Mouse (Mus musculus): Measurements from ENCODE around the gene Tbc1d1.

Gene Tbc1d1

DNA sequence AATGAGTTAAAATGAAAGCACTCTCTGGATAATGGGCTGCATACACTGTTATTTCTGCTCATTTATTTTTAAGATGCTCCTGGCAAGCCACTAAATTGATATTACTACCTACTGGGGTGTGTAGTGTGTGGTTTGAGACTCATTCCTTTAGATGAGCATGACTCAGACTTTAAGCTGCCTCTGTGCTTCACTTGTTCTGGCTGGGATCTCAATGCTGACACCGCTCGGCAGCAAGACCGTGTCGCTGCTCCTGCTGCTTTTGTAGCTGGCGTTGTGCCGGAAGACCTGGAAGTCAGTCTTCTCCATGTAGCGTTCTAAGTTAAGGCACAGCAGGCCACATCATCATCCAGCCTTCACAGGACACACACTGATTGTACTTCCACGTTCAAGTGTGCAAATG lies 124.1 kb downstream of the Tbc1d1 start:
- DNase-seq = peak; percentile 53

DNA sequence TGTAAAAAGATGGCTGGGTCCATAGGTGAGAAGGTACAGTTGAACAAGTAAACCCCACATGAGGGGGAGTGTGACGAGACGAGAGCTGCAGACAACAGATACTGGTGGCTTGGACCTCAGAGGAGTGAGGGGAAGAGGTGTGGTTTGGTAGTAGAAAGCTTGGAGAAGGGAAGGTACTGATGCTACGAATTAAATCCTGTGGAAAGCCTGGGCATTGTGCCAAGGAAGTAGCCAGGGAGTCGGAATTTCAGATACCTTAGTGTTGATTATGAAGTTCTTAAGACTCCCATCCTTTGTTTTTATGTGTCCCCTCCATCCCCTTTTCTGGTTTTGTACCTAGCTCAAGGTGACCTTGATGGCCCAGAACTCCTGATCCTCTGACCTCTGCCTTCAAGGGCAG lies 124.5 kb downstream of the Tbc1d1 start:
- no peak for DNase-seq

DNA sequence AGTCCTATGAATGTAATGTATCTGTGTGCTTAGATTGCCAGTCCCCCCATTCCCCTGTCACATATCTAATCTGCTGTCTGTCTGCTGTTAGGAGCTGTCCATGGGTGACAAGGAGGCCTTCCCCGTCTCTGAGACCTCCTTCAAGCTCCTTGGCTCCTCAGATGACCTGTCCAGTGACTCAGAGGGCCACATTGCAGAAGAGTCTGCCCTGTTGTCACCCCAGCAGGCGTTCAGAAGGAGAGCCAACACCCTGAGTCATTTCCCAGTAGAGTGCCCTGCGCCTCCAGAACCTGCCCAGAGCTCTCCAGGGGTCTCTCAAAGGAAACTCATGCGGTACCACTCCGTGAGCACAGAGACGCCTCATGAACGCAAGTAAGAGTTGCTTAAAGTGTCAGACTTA lies 125.6 kb downstream of the Tbc1d1 start:
- no peak for DNase-seq

DNA sequence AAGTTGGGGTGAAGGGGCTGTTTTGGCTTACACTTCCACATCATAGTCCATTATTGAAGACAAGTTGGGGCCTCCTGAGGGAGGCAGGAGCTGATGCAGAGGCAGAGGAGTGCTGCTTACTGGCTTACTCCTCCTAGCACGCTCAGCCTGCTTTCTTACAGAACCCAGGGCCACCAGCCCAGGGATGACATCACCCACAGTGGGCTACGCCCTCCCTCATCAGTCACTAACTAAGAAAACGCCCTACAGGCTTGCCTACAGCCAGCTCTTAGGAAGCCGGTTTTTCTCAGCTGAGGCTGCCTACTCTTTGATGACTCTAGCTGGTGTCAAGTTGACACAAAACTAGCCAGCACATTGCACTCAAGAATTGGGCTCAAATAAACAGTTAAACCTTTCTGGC lies 126.5 kb downstream of the Tbc1d1 start:
- no peak for DNase-seq

DNA sequence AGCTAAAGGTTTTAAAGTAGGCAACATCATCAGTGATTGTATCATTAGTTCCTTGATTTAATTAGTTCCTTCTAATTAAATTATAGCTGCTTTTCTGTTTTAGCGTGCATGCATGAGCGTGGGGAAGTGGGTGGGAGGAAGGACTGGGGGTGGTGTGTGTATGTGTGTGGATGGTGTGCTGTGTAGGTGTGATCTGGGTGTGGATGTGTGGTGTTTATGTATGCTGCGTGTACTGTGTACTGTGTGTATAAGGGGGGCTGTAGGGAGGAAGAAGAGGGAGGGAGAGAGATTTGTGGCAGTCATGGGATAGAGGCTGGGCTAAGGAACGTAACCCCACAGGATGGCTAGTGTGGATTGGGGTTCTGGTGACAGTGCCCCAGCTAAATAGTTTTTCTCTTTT lies 129.2 kb downstream of the Tbc1d1 start:
- no peak for DNase-seq

DNA sequence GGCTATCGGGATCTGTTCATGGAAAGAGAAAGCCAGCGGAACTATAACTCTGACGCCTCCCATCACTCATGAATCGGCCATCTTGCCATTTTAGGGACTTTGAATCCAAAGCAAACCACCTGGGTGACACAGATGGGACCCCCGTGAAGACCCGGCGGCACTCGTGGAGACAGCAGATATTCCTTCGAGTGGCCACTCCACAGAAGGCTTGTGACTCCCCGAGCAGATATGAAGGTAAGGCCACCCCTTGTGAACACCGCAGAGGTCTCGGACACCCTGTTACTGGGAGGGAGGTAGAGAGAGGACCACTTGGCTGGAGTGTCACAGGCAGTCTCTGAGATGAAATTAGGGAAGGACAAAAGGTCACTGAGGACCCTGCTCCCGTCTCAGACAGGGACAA lies 129.7 kb downstream of the Tbc1d1 start:
- no peak for DNase-seq

DNA sequence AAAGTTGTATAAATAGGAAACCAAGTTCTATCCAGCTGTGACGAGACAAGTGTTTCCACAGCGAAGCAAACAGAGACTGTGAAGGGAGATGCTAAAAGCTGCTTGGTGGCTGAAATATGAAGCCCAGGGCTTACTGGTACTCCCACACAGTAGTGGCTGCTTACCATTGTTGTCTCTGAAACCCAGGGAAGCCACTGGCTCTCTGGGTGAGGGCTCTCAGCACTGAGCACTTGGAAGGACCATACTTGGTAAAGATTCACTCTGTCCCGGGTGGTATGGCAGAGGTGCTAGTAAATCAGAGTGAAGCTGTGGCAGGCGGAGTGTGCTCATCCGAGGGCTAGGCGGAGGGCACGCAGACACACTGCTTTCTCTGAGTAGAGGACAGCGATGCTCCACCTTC lies 131.2 kb downstream of the Tbc1d1 start:
- no peak for DNase-seq

DNA sequence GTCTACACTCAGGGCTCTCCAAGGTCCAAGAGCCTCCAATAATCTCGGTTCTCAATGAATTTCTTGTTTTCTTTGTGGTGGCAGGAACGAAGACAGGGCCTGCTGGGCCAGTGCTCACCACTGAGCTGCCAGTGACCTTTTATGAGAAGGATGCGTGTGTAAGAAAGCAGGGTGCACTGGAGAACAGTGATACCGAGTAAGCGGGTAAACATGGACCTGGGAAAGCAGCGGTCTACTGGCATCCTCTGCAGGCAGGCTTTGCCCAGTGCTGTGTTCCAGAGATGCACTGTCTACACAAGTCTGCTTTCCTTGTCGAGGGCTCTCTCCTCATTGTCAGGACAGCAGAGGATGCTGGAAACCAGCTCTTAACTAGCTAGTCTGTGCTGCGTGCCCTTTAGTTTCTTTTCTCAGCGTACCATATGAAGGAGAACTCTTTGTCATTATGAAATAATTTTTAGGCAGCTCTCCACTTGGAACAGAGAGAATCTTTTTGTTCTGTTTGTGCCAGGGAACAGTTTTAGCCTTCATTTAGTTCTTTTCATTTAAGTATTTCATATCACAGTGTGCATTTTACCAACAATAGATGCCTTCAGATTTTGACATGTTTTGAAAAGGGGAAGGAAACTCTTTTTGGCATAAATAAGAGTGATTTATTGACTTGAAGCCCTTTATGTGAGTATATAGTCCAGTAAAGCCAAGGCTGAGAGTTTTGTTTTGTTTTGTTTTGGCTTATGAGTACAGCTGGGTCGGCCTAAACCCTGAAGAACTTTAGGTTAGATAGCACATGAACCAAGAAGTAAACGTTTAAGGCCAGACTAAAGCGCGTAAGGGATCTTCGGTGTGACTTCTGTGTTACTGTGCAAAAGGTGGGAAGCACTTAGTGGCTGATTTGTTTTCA lies 132.2 kb downstream of the Tbc1d1 start:
- no peak for DNase-seq

DNA sequence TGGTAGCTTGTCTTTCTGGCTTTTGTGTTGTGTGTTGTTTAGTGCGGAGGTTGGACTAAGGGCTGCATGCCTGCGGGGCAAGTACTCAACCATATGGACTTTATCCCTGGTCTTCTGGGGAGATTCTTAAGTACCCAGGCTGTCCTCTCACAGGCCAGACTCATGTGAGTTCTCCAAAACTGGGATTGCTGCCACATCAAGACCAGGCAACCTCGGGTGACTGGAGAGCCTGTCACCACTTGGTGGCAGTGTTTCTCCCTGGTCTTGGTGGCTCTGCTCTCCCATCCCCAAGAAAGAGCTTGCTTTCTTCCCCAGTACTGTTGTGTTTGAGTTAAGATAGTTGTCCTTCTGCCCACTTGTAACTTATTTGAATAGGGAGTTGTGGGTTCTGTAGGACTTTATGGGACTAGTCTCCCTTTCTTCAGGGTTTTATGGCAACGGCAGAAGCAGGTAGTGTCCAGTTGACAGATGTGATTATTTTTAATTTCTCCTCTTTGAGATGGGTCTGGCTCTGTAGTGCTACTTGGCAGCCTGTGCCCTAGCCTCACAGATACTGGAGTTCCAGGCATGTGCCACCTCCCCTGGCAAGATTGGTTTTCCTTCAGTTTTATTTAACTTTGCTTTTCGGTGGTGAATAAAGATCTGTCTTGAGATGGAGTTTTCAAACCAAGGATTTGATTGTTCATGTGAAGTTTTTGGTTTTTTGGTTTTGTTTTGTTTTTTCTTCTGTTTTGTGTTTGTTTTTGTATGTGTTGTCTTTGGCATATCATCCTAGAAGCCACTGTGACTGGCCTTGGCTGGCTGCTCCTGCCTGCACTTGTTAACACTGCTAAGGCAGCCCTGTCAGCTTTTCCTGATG lies 133.3 kb downstream of the Tbc1d1 start:
- peak; percentile 85 for DNase-seq

DNA sequence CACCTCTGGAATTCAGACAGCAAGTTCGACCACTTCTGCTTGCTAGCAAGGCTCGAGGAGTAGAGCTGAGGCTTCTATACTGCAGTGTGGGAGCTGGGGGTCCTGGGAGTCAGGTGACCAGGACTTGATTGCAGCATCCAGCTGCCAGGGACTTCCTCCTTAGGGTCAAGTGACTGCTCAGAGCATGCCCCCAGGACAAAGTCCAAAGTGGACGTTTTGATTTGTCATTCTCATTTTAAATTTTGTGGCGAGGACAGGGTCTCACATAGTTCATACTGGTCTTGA lies 133.9 kb downstream of the Tbc1d1 start:
- no peak for DNase-seq

DNA sequence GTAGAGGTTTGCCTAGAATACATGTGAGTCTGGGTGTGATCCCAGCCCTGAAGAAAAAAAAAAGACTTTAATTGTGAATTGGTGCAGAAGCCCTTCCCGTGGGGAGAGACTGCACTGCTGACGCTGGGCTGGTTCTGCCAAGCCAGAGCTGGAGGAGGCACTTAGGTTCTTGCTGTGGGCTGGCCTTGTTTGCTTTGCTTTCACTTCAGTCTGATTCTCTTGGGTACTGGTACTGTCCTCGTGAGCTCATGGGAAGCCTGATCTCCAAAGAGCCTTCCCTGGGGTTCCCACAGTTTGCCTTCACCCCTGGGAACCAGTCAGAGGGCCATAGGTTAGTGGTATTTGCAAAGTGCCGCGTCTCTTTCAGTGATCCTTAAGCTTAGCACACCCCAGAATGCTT lies 135.6 kb downstream of the Tbc1d1 start:
- no peak for DNase-seq

DNA sequence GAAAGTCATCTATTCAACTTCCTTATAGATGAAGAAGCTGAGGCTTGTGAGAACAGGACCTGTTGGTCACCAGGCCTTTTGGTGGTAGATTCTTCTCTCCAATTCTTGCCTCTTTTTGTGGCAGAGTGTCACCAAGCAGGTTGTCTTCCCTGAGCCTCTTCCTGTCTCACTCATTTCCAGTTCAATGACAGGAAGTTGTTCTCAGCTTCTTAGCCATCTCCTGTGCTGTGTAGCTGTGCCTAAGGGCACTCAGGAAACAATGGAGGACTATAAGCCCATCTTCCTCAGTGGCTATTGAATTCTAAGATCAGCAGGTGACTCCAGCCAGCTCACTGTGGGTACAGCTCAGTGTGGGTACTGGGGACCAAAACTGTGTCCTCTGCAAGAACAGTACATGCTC lies 139.5 kb downstream of the Tbc1d1 start:
- DNase-seq = no peak

DNA sequence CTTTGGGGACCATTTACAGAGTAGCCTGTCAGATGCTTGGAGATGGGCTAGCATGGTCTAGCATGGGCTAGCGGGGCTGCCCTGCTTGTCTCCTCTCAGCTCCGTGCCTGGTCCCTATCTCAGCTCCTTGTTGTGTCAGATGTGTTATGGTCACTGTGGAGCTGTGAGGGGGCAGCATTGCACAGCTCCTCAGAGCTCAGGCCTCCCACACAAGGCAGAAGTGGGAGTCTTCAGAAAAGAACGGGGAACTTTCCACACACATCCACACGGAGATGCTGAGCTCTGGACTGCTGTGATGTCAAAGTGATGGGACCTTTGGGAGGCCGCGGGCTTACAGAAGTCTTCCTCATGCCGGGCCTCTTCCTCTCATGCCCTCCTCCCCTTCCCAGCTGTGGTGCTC lies 140.2 kb downstream of the Tbc1d1 start:
- DNase-seq = no peak

DNA sequence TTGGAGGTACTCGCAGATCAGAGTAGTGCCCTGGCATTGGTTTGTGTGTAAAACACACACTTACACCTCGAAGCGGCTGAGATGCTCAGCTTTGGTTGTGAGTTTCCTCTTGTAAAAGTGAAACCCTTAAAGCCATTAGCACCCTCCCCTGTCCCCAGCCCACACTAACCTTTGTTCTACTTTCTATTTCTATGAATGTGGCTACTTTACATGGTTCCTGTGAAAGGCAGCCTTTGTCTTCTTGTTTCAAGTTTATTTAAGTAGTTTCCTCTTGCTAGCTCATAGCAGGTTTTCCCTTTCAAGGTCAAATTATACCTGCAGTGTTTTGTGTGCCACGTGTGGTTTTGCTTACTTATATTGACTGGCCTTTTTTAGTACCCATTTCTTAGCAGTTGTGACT lies 141.0 kb downstream of the Tbc1d1 start:
- DNase-seq = no peak

DNA sequence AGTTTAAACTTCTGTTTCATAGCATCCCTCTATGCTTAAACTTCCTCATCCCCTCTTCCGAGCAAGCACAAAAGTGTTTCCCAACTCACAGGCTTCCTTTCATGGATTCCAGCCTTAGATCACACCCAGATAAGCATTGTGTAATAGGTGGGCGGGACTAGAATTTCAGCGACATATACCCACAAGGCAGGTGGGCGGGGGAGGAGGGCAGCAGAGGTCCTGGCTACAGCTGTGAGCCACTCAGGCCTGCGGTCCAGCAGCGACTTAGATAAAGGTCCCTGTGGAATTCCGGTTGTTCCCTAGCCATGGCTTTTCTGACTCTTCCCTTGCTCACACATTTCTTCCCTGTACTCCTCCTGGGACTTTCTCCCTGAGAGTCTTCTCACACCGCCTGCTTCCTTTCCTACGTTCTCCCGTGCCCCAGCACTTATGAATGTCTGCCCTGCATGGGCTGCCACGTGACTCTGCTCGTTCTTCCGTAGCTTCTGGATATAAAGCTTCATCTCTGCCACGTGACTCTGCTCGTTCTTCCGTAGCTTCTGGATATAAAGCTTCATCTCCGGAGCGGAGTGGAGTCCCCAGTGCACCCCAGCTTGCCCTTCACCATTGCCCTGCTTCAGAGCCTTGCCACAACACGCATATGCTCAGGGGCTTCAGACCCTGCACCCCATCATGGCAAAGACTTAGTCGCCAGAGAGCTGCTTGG lies 142.4 kb downstream of the Tbc1d1 start:
- DNase-seq = no peak

DNA sequence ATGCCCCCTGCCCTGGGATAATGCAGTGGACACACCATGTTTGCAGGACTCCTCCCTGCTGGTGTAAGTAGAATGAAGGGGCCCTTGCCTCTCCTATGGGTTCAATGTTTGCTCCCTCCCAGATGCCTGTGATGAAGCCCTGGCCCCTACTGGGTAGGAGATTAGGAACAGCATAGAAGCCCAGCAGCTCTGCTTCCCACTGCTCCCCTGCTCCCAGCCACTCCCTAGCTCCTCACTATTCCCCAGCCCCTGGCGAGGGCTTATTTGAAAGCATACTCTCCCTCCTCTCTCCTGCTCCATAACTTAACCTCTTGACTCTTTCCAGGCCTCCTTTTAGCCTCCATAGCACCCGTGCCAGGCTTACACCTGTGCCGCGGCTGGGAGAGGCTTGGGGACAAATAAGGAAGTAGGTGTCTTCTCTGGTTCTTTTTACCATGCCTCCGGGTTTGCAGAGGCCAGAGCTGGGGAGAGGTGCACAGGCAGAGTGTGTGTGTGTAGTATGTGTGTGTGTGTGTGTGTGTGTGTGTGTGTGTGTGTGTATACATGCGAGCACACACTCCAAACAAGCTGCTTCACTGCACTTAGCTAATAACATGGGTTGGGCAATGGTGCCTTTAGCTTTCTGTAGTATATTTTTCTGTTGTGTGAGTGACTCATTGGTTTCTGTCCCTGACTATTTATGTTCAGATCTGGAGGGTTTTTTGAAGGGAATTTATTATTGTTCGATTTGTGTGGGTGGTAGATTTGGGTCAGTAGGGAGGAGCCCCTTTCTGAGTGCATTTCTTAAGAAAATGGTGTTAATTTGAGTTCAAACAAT lies 143.6 kb downstream of the Tbc1d1 start:
- no peak for DNase-seq

DNA sequence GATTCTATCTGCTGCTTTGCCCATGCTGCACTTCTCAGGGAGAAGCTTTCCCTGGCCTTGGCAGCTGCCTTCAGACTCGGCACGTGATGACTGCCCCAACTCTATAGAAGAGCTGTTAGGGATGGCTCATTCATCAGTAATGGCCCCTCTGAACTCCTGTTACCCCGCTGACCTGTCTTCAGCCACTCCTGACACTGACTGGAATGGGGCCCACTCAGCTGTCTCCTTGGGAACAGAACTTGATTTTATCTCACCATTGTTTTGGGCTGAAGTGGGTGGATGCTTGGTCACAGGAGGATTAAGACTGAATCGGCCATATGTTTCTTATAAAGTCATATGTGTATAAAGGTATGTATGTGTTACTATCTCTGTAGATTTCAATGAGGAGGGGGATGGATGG lies 145.1 kb downstream of the Tbc1d1 start:
- DNase-seq = no peak

DNA sequence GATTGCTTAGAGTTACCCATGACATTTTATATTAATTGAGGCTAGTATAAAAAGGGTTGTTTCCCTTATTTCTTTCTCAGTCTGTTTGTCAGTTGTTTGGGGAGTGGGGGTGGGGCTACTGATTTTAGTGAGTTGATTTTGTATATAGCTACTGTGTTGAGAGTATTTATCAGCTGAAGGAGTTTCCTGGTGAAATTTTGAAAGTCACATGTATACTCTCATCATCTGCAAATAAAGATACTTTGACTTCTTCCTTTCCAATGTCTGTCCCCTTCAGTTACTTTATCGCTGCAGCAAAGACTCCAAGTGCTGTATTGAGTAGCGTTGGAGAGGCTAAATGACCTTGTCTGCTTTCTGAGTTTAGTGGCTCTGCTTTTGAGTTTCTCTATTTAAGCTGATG lies 151.2 kb downstream of the Tbc1d1 start:
- DNase-seq = no peak

DNA sequence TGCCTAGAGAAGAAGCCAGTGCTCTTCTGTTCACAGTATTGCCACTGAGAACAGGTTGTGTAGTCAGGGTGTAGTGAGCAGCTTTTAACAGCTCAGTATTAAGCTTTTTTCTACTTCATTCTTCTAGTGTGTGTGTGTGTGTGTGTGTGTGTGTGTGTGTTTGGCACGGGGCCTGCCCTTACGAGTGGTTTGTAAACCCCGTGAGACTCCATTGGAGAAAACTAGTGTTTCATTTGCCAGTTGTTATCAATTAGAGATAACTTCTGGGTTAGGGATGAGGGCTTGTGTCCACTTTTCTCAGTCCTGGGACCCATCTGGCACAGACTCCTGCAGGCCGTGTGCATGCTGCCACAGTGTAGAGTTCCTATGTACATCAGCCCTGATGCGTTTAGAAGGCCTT lies 156.2 kb downstream of the Tbc1d1 start:
- DNase-seq = no peak

DNA sequence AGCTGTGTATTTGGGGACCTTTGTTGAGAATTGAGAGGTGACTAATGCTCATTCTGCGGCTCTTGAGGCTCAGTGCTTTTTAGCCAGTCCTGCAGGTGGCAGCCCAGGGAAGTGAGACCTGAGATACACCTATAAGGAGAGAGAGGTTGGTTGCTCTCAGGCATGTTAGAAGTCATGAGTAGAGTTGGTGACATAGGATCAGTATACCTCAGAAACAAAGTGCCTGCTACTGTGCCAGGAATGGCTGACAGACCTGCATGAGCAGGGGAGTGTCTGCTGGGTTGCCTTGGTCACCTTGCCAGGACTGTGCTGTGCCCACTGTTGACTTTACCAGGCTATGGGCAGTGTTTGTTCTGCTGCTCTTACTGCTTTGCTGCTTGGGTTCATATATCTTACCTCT lies 157.4 kb downstream of the Tbc1d1 start:
- DNase-seq = no peak

DNA sequence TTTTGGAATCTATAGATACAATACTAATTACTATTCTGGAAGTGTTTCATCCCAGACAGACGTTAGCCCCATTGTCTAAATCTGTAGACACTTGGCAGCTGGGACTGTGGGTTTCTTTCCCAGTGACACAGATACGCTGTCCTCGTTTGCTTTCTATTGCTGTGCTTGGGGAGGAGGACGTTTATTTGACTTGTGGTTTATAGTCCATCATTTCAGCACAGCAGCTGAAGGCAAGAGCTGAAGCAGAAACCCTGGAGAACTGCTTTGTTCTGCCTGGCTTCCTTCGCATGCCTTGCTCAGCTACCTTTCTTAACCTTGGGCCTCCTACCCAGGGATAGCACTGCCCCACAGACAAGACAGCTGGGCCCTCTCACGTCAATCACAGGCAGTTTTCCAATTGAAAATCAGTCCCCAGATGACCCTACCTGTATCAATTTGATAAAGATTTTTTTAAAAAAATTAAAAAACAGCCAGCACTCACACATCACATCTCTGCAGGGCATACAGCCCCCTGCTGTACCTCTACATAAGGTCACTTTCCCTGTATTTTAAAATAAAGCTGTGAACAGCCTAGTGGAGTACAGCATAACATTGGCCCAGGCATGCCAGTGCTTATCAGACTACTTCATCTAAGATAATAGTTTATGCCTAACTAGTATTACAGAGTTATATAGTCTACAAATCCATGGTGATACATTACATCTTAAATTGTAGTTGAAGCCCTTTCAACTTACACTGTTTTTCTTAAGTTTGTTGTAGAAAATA lies 158.4 kb downstream of the Tbc1d1 start:
- no peak for DNase-seq

DNA sequence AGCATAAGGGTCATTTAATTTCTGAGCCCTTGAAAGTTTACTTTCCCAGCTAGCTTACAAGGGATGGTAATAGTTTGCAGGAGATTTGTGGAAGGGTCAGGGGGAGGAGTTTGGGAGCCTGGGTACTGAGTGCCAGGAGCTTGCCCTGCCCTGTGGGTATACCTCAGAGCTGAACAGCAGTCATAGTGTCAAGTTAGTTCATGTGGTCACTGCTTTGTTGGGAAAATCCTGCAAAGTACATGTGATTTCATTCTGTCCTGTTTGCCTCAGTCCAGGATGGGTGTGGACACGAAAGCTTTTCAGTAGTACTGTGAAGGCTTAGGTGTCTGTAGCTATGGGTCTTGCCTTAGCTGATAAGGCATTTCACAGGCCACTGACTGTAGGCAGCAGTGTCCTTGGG lies 159.0 kb downstream of the Tbc1d1 start:
- DNase-seq = no peak

All from right cerebral cortex, adult 18-20 months (tissue).